Mouse (Mus musculus): ENCODE results near the gene Fscn2.

GRCm38 (mm10) chr11:120382509-120382908 lies 21.2 kb downstream of the Fscn2 start:
- TF ChIP-seq CTCF (IDR thresholded peaks at IDR 0.05; ENCODE audit: extremely low read depth, insufficient read depth, insufficient read length, insufficient replicate concordance), result no peak
- no peak for TF ChIP-seq POLR2A (IDR thresholded peaks at IDR 0.05; ENCODE audit: low read depth, low read length)
